Mouse (Mus musculus): ENCODE data around the gene Xpr1. TPM values are rescaled to one million over a fixed set of nuclear protein-coding genes. Genes with fewer than 3 reads are reported as not detected.

Gene Xpr1
- 10 to 100 TPM; 28.8 to 33.5 TPM for total RNA-seq (2021)
- long read RNA-seq, experiment 1, partial matches to known transcripts: 0 of 8 reads
- long read RNA-seq, experiment 1, other reads (novel, unspliced or antisense): 8 of 8 reads
- long read RNA-seq, experiment 2, partial matches to known transcripts: 0 of 3 reads
- long read RNA-seq, experiment 2, other reads (novel, unspliced or antisense): 3 of 3 reads

- peak; percentile 96 for DNase-seq
Measured at GRCm38 (mm10) chr1:155416701-155417677, at the start of gene Xpr1. TSS of gene Xpr1 (minus strand) at chr1:155417415.

- DNase-seq: no peak
Measured at GRCm38 (mm10) chr1:155463442-155463841, 46.2 kb upstream of the Xpr1 start.

GRCm38 (mm10) chr1:155462582-155462981 lies 45.4 kb upstream of the Xpr1 start:
- DNase-seq: no peak

- DNase-seq: no peak
Measured at GRCm38 (mm10) chr1:155457532-155457931, 40.3 kb upstream of the Xpr1 start.

GRCm38 (mm10) chr1:155453180-155453579 lies 36.0 kb upstream of the Xpr1 start:
- DNase-seq: peak; percentile 48 to 50

- DNase-seq: no peak
Measured at GRCm38 (mm10) chr1:155448932-155449331, 31.7 kb upstream of the Xpr1 start.

- no peak for DNase-seq
Measured at GRCm38 (mm10) chr1:155447277-155447676, 30.1 kb upstream of the Xpr1 start.

GRCm38 (mm10) chr1:155443115-155443514 lies 25.9 kb upstream of the Xpr1 start:
- DNase-seq: no peak

GRCm38 (mm10) chr1:155442521-155443001 lies 25.3 kb upstream of the Xpr1 start:
- no peak for DNase-seq

- DNase-seq: no peak
Measured at GRCm38 (mm10) chr1:155439551-155439950, 22.3 kb upstream of the Xpr1 start.

GRCm38 (mm10) chr1:155438525-155438924 lies 21.3 kb upstream of the Xpr1 start:
- no peak for DNase-seq

- no peak for DNase-seq
Measured at GRCm38 (mm10) chr1:155429304-155429703, 12.1 kb upstream of the Xpr1 start.

- no peak for DNase-seq
Measured at GRCm38 (mm10) chr1:155427126-155427865, 10.1 kb upstream of the Xpr1 start.

- no peak for DNase-seq
Measured at GRCm38 (mm10) chr1:155425743-155426315, 8.6 kb upstream of the Xpr1 start.

GRCm38 (mm10) chr1:155425285-155425684 lies 8.1 kb upstream of the Xpr1 start:
- no peak for DNase-seq

GRCm38 (mm10) chr1:155423801-155424200 lies 6.6 kb upstream of the Xpr1 start:
- no peak for DNase-seq

- DNase-seq: no peak
Measured at GRCm38 (mm10) chr1:155422022-155422421, 4.8 kb upstream of the Xpr1 start.

- no peak for DNase-seq
Measured at GRCm38 (mm10) chr1:155416147-155416700, 991 bp downstream of the Xpr1 start.

GRCm38 (mm10) chr1:155415421-155415820 lies 1.8 kb downstream of the Xpr1 start:
- no peak for DNase-seq

- DNase-seq: peak in 1 of 2 experiments; percentile 22
Measured at GRCm38 (mm10) chr1:155412705-155413104, 4.5 kb downstream of the Xpr1 start.

- DNase-seq: no peak
Measured at GRCm38 (mm10) chr1:155408577-155408966, 8.6 kb downstream of the Xpr1 start.

All from heart, adult 18-20 months (tissue).